Mouse (Mus musculus) MEL (cell line): ENCODE results near the gene Leo1. TPM values are rescaled to one million over a fixed set of nuclear protein-coding genes. Genes with fewer than 3 reads are reported as not detected.

Experiments
- DNase-seq: peaks from one replicate; pipeline ENCODE4 v3.0.0; 2011; ENCODE audit warnings: low read depth, low spot score
- H3K27ac ChIP-seq: 2 replicates; pipeline ENCODE4 v1.5.1; 2012; ENCODE audit warnings: low read depth, mild to moderate bottlenecking, control low read depth, low read length, moderate library complexity; ENCODE audit not compliant: control insufficient read depth
- H3K27me3 ChIP-seq, 2 experiments: fragments of 150-350 bp in 1 of 2; sonication (generic) in 1 of 2; 2 replicates each; pipeline ENCODE4 v1.6.1; 2012; ENCODE audit warnings: low read length in 2 of 2, mild to moderate bottlenecking in 2 of 2, improper control_type of control experiment in 1 of 2, moderate library complexity in 1 of 2; ENCODE audit not compliant: insufficient read depth in 2 of 2, control insufficient read depth in 1 of 2
- H3K36me3 ChIP-seq, 2 experiments: 2 replicates each; pipeline ENCODE4 v1.6.1; 2012 to 2014; ENCODE audit warnings: low read length in 2 of 2, improper control_type of control experiment in 1 of 2, inconsistent platforms in 1 of 2, mild to moderate bottlenecking in 1 of 2; ENCODE audit not compliant: insufficient read depth in 2 of 2, control insufficient read depth in 1 of 2
- H3K4me1 ChIP-seq, 2 experiments: fragments of 150-350 bp in 1 of 2; sonication (generic) in 1 of 2; 2 replicates each; pipeline ENCODE4 v1.6.1; 2012; ENCODE audit warnings: low read length in 2 of 2, improper control_type of control experiment in 1 of 2, mild to moderate bottlenecking in 1 of 2; ENCODE audit not compliant: insufficient read depth in 2 of 2, control insufficient read depth in 1 of 2
- H3K4me3 ChIP-seq, 2 experiments: fragments of 150-350 bp in 1 of 2; sonication (generic) in 1 of 2; 2 replicates each; pipeline ENCODE4 v1.5.1; 2012; ENCODE audit warnings: low read depth in 2 of 2, low read length in 2 of 2, mild to moderate bottlenecking in 2 of 2, moderate library complexity in 2 of 2, control low read depth in 1 of 2, improper control_type of control experiment in 1 of 2; ENCODE audit not compliant: control insufficient read depth in 1 of 2, insufficient read depth in 1 of 2
- H3K79me2 ChIP-seq: 2 replicates; pipeline ENCODE4 v1.6.1; 2012; ENCODE audit warnings: mild to moderate bottlenecking, low read length, moderate library complexity; ENCODE audit not compliant: control insufficient read depth, poor library complexity, insufficient read depth
- H3K9ac ChIP-seq: 2 replicates; pipeline ENCODE4 v1.6.1; 2012; ENCODE audit warnings: low read depth, mild to moderate bottlenecking, control low read depth, low read length, moderate library complexity; ENCODE audit not compliant: control insufficient read depth, poor library complexity, severe bottlenecking
- H3K9me3 ChIP-seq: fragments of 150-350 bp; sonication (generic); replicated peaks from 2 replicates; pipeline ENCODE4 v1.6.1; 2012; ENCODE audit warnings: mild to moderate bottlenecking, low read length, improper control_type of control experiment, moderate library complexity; ENCODE audit not compliant: insufficient read depth
- BHLHE40 ChIP-seq: IDR thresholded peaks from 2 replicates; pipeline ENCODE4 v1.6.1; 2012; ENCODE audit warnings: low read depth, mild to moderate bottlenecking, inconsistent platforms, low read length, improper control_type of control experiment, borderline replicate concordance
- CTCF ChIP-seq, 3 experiments: IDR thresholded peaks in 2 of 3; conservative IDR thresholded peaks in 1 of 3; 2 replicates each; pipeline ENCODE4 v1.5.1; 2011 to 2012; ENCODE audit warnings: low read length in 3 of 3, low read depth in 2 of 3, mild to moderate bottlenecking in 2 of 3, improper control_type of control experiment in 1 of 3, inconsistent platforms in 1 of 3, mixed read lengths in 1 of 3, moderate library complexity in 1 of 3; ENCODE audit not compliant: control insufficient read depth in 1 of 3, insufficient read depth in 1 of 3, poor library complexity in 1 of 3, severe bottlenecking in 1 of 3
- E2F4 ChIP-seq: IDR thresholded peaks from 2 replicates; pipeline ENCODE4 v1.6.1; 2011; ENCODE audit warnings: low read depth, low read length, improper control_type of control experiment, borderline replicate concordance
- ELF1 ChIP-seq: IDR thresholded peaks from 2 replicates; pipeline ENCODE4 v1.6.1; 2014; ENCODE audit warnings: low read depth, mild to moderate bottlenecking, inconsistent platforms, low read length, improper control_type of control experiment, moderate library complexity
- EP300 ChIP-seq, 2 experiments: IDR thresholded peaks; 2 replicates each; pipeline ENCODE4 v1.6.1; 2011; ENCODE audit warnings: improper control_type of control experiment in 2 of 2, low read length in 2 of 2, low read depth in 1 of 2, mild to moderate bottlenecking in 1 of 2
- GABPA ChIP-seq: IDR thresholded peaks from 2 replicates; pipeline ENCODE4 v1.6.1; 2012; ENCODE audit warnings: low read depth, mild to moderate bottlenecking, inconsistent platforms, low read length, improper control_type of control experiment, moderate library complexity
- HCFC1 ChIP-seq: IDR thresholded peaks from 2 replicates; pipeline ENCODE4 v1.6.1; 2012; ENCODE audit warnings: low read depth, mild to moderate bottlenecking, inconsistent platforms, low read length, improper control_type of control experiment, moderate library complexity
- MAFK ChIP-seq: IDR thresholded peaks from 2 replicates; pipeline ENCODE4 v1.6.1; 2011; ENCODE audit warnings: low read depth, mild to moderate bottlenecking, low read length, improper control_type of control experiment, borderline replicate concordance
- MAX ChIP-seq: IDR thresholded peaks from 2 replicates; pipeline ENCODE4 v1.6.1; 2011; ENCODE audit warnings: low read length, improper control_type of control experiment
- MAZ ChIP-seq: IDR thresholded peaks from 2 replicates; pipeline ENCODE4 v1.6.1; 2012; ENCODE audit warnings: low read depth, mild to moderate bottlenecking, inconsistent platforms, low read length, improper control_type of control experiment
- MXI1 ChIP-seq: IDR thresholded peaks from 2 replicates; pipeline ENCODE4 v1.6.1; 2011; ENCODE audit warnings: mild to moderate bottlenecking, low read depth, low read length, improper control_type of control experiment
- NRF1 ChIP-seq: IDR thresholded peaks from 2 replicates; pipeline ENCODE4 v1.6.1; 2014; ENCODE audit warnings: low read depth, mild to moderate bottlenecking, inconsistent platforms, low read length, improper control_type of control experiment, moderate library complexity; ENCODE audit not compliant: poor library complexity, insufficient read depth, severe bottlenecking
- RAD21 ChIP-seq: IDR thresholded peaks from 2 replicates; pipeline ENCODE4 v1.6.1; 2011; ENCODE audit warnings: mild to moderate bottlenecking, low read depth, low read length, improper control_type of control experiment
- SMC3 ChIP-seq: IDR thresholded peaks from 2 replicates; pipeline ENCODE4 v1.6.1; 2011; ENCODE audit warnings: low read depth, low read length, improper control_type of control experiment
- TAL1 ChIP-seq: IDR thresholded peaks from 2 replicates; pipeline ENCODE4 v1.6.1; 2012; ENCODE audit warnings: mild to moderate bottlenecking, inconsistent platforms, low read length, moderate library complexity, mixed read lengths
- TCF12 ChIP-seq: IDR thresholded peaks from 2 replicates; pipeline ENCODE4 v1.6.1; 2014; ENCODE audit warnings: low read depth, mild to moderate bottlenecking, inconsistent platforms, low read length, improper control_type of control experiment, moderate library complexity
- UBTF ChIP-seq: IDR thresholded peaks from 2 replicates; pipeline ENCODE4 v1.6.1; 2012; ENCODE audit warnings: low read depth, mild to moderate bottlenecking, inconsistent platforms, low read length, improper control_type of control experiment, moderate library complexity, borderline replicate concordance; ENCODE audit not compliant: insufficient read depth
- ZKSCAN1 ChIP-seq: IDR thresholded peaks from 2 replicates; pipeline ENCODE4 v1.6.1; 2012; ENCODE audit warnings: low read depth, mild to moderate bottlenecking, inconsistent platforms, low read length, improper control_type of control experiment, moderate library complexity
- polyA plus RNA-seq, 2 experiments: library from polyadenylated mRNA; stranded (reverse) in 1 of 2; unstranded in 1 of 2; fragments of >175 nt in 1 of 2; fragments of >200 nt in 1 of 2; gene quantifications; 2 replicates each; pipeline versions ENCODE4 v1.2.1 to v1.2.4; 2012; ENCODE audit warnings: low replicate concordance in 2 of 2, low read depth in 1 of 2; ENCODE audit not compliant: insufficient read length in 2 of 2, insufficient read depth in 1 of 2, missing spikeins in 1 of 2
- total RNA-seq: library from RNA; depleted of rRNA; stranded (reverse); fragments of 300-350 nt; gene quantifications from 2 replicates; pipeline ENCODE4 v1.2.3, GENCODE M21; 2012

Gene Leo1
- total and polyA plus RNA-seq, 3 experiments = 42.6 to 49.0 TPM; not detected in 1

GRCm38 (mm10) chr9:75465856-75466255 is 24.5 kb downstream of the Leo1 start:
- TF ChIP-seq CTCF (IDR thresholded peaks at IDR 0.05 in 2 of 3, conservative IDR thresholded peaks at IDR 0.05 in 1 of 3; ENCODE audit: control insufficient read depth in 1 of 3, insufficient read depth in 1 of 3, low read depth in 2 of 3, low read length in 3 of 3, poor library complexity in 1 of 3, severe bottlenecking in 1 of 3) = no peak
- no peak for TF ChIP-seq MXI1
- TF ChIP-seq UBTF = no peak
- no peak for TF ChIP-seq TAL1
- TF ChIP-seq E2F4 = no peak
- no peak for TF ChIP-seq EP300 (IDR thresholded peaks at IDR 0.05; ENCODE audit: low read depth in 1 of 2, low read length in 2 of 2)
- TF ChIP-seq MAX = no peak
- TF ChIP-seq TCF12 = no peak
- TF ChIP-seq GABPA = no peak
- no peak for TF ChIP-seq BHLHE40
- TF ChIP-seq MAFK = no peak
- no peak overlapping the region for H3K9ac ChIP-seq
- no peak overlapping the region for H3K4me3 ChIP-seq
- H3K4me1 ChIP-seq = no peaks in the 10 kb centered on the region
- no peaks in the 10 kb centered on the region for H3K79me2 ChIP-seq
- no peaks in the 10 kb centered on the region for H3K27me3 ChIP-seq
- no peak for DNase-seq
- H3K27ac ChIP-seq = no peak overlapping the region
- no peaks in the 10 kb centered on the region for H3K9me3 ChIP-seq
- H3K36me3 ChIP-seq = peaks cover 0 to 6% of the 10 kb centered on the region in 2 experiments; a peak in 2 of 4 replicates

- TF ChIP-seq RAD21 (peak; percentile 23), ZKSCAN1 (no peak), MAZ (no peak), TAL1 (no peak), HCFC1 (no peak), NRF1 (no peak), GABPA (no peak), ELF1 (no peak), CTCF (IDR thresholded peaks at IDR 0.05 in 2 of 3, conservative IDR thresholded peaks at IDR 0.05 in 1 of 3; ENCODE audit: control insufficient read depth in 1 of 3, insufficient read depth in 1 of 3, low read depth in 2 of 3, low read length in 3 of 3, poor library complexity in 1 of 3, severe bottlenecking in 1 of 3) (peak in 2 of 3 experiments; percentile 22 to 48; a peak in 3 of 6 replicates), SMC3 (peak; percentile 35)
- Histone ChIP-seq H3K27ac (no peak overlapping the region), H3K79me2 (no peaks in the 10 kb centered on the region), H3K4me1 (no peaks in the 10 kb centered on the region), H3K4me3 (no peak overlapping the region), H3K9ac (no peak overlapping the region), H3K36me3 (peaks cover 0 to 6% of the 10 kb centered on the region in 2 experiments; a peak in 2 of 4 replicates), H3K9me3 (no peaks in the 10 kb centered on the region), H3K27me3 (no peaks in the 10 kb centered on the region)
- peak; percentile 35 for DNase-seq
These were observed 25.3 kb downstream of the Leo1 start for GRCm38 (mm10) chr9:75466641-75467040.
